Mouse (Mus musculus) limb, embryonic 14.5 days (tissue): ENCODE results near the gene Cxcl16. TPM values are rescaled to one million over a fixed set of nuclear protein-coding genes. Genes with fewer than 3 reads are reported as not detected.
A peak's percentile ranks its signal among the peaks of the same experiment; 100 is the strongest.

Source experiments
- ATAC-seq: fragments of 200-750 bp; cut with Nextera tagmentation; 2 replicates; pipeline ENCODE4 v1.8.0; 2017; ENCODE audit warnings: low read depth, moderate number of reproducible peaks, moderate TSS enrichment; ENCODE audit not compliant: low FRiP score
- DNase-seq: peaks from one replicate; pipeline ENCODE4 v3.0.0-alpha.2; 2015; ENCODE audit warnings: low spot score
- H3K27ac ChIP-seq: fragments of 300-500 bp; sonication (generic); replicated peaks from 2 replicates; pipeline ENCODE4 v1.5.1; 2014; ENCODE audit warnings: low read depth, mild to moderate bottlenecking, low read length, moderate library complexity, mixed read lengths
- H3K27me3 ChIP-seq: fragments of 300-500 bp; sonication (generic); 2 replicates; pipeline ENCODE4 v1.6.1; 2014; ENCODE audit warnings: low read length, mixed read lengths; ENCODE audit not compliant: control insufficient read depth, insufficient read depth
- H3K36me3 ChIP-seq: fragments of 300-500 bp; sonication (generic); 2 replicates; pipeline ENCODE4 v1.6.1; 2014; ENCODE audit warnings: mild to moderate bottlenecking, low read length, moderate library complexity, mixed read lengths; ENCODE audit not compliant: control insufficient read depth, insufficient read depth
- H3K4me1 ChIP-seq: fragments of 300-500 bp; sonication (generic); 2 replicates; pipeline ENCODE4 v1.6.1; 2014; ENCODE audit warnings: antibody characterized with exemption, low read length, mixed read lengths; ENCODE audit not compliant: control insufficient read depth, insufficient read depth
- H3K4me2 ChIP-seq: fragments of 300-500 bp; sonication (generic); replicated peaks from 2 replicates; pipeline ENCODE4 v1.6.1; 2014; ENCODE audit warnings: low read depth, mild to moderate bottlenecking, low read length, moderate library complexity; ENCODE audit not compliant: severe bottlenecking
- H3K4me3 ChIP-seq: fragments of 300-500 bp; sonication (generic); replicated peaks from 2 replicates; pipeline ENCODE4 v1.5.1; 2014; ENCODE audit warnings: low read length
- H3K9ac ChIP-seq: fragments of 300-500 bp; sonication (generic); 2 replicates; pipeline ENCODE4 v1.6.1; 2014; ENCODE audit warnings: mild to moderate bottlenecking, low read depth, low read length, moderate library complexity; ENCODE audit not compliant: severe bottlenecking
- H3K9me3 ChIP-seq: fragments of 300-500 bp; sonication (generic); 2 replicates; pipeline ENCODE4 v1.6.1; 2016; ENCODE audit warnings: low read length; ENCODE audit not compliant: control insufficient read depth
- POLR2A ChIP-seq: fragments of 200-500 bp; IDR thresholded peaks from 2 replicates; pipeline ENCODE4 v1.8.0; 2012; ENCODE audit warnings: inconsistent platforms, mild to moderate bottlenecking, moderate library complexity, borderline replicate concordance; ENCODE audit not compliant: insufficient read depth, insufficient read length; ENCODE audit errors: extremely low read depth
- WGBS: fragments of 180-500 bp; shearing (Covaris S2); extraction: QIAGEN DNeasy Blood & Tissue Kit; methylation state at CpG from one replicate; pipeline ENCODE4 v1.1.7; 2014; 5-methylcytosine and 5-hydroxymethylcytosine counted together
- microRNA-seq: library from miRNA; unstranded; fragments of <30 nt; microRNA quantifications from one replicate; pipeline ENCODE4, GENCODE M21; 2016
- polyA plus RNA-seq, 2 experiments: library from polyadenylated mRNA; depleted of rRNA in 1 of 2; stranded (reverse) in 1 of 2; unstranded in 1 of 2; fragments of >200 nt; fragmentation: Nextera tagmentation in 1 of 2; extraction: Ambion mirVana in 1 of 2; gene quantifications; 2 replicates each; pipeline versions ENCODE4 v1.2.1 to v1.2.3; 2012 to 2014

Gene Cxcl16
- polyA plus RNA-seq, 2 experiments = 5.9 to 6.3 TPM

DNA sequence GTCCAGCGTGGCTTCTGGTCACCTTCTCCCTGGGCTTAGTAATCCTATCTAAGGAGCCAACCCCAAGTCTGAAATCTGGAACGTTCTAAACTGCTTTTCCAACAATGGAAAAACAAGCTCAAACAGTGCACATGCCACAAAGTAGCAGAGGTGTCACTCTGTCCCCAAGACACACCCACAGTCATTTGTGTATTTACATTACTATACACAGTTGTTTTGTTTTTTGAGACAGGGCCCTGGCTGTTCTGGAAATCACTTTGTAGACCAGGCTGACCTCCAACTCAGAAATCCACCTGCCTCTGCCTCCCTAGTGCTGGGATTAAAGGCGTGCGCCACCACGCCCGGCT, 49.5 kb downstream of the Cxcl16 start:
- Histone ChIP-seq H3K4me1 (peaks cover 8% of the 10 kb centered on the region), H3K27me3 (no peaks in the 10 kb centered on the region), H3K4me3 (peak overlapping the region; percentile 97), H3K9ac (peak overlapping the region; percentile 96), H3K27ac (no peak overlapping the region), H3K36me3 (peaks cover 7% of the 10 kb centered on the region), H3K9me3 (no peaks in the 10 kb centered on the region), H3K4me2 (peak overlapping the region; percentile 83)
- WGBS = 62% methylated on average over 6 of the region's 6 CpGs
- ATAC-seq = no peak
- DNase-seq = no peak
- TF ChIP-seq POLR2A = no peak

DNA sequence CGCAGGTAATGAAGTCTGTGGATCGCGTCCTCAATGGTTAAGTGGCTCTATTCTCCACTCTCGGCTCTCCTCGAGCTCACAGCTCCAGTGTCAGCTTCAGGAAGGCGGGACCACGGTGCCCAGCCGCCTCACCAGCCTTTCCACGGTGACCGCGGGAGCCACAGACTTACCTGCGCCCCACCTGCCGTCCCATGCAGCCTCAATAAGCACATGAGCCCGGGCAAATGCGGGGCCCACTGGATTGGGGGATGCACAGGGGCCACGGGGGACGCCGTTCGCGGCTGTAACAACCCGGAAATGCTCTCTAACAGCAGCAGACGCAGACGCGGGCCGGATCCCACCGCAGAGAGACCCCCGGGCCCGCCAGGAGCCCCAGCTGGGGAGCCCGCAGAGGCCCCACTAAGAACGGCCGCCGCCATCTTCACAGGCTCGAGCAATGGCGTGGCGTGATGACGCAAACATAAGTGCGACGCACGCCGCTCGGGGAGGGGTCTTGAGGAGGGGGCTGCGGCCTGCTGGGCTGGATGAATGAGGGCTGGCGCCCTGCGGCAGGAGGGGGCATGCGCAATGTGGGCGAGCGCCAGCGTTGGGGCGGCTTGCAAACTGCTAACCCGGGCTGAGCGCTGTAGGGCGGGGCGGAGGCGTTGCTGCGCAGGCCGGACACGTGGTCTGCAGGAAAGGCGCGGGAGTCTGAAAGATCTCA, 50.0 kb downstream of the Cxcl16 start, which contains the start of gene Pelp1:
TSS of gene Pelp1 (minus strand) at position 438 of the 703 bp plus-strand sequence.
- peak within 1 kb of the TSS; percentile 83 for H3K4me2 ChIP-seq
- no peaks in the 10 kb centered on the region for H3K27me3 ChIP-seq
- H3K9me3 ChIP-seq = no peaks in the 10 kb centered on the region
- peaks cover 8% of the 10 kb centered on the region for H3K4me1 ChIP-seq
- peaks cover 10% of the 10 kb centered on the region for H3K36me3 ChIP-seq
- under 1% methylated on average over 59 of the region's 59 CpGs for WGBS
- peak; percentile 96 for DNase-seq
- peak; percentile 98 for ATAC-seq
- H3K27ac ChIP-seq = peak within 1 kb of the TSS; percentile 72
- no peak for TF ChIP-seq POLR2A
- peak within 1 kb of the TSS; percentile 96 for H3K9ac ChIP-seq
- peak within 1 kb of the TSS; percentile 97 for H3K4me3 ChIP-seq

Small RNA genes within 50 kb of the gene (microRNA-seq; reads per million reads assigned to microRNA genes)
- not detected for gene Mir7115

Other genes with a start within 250 kb of the Cxcl16 start
Only the 30 nearest of the 31 such genes appear.
- gene Slc16a13, start 238.9 kb downstream of the Cxcl16 start, polyA plus RNA-seq (2012; rRNA removed) = 9.3 and 11.1 TPM in 2 replicates
- gene Slc16a13, start 238.9 kb downstream of the Cxcl16 start, polyA plus RNA-seq (2014; fragmentation: Nextera tagmentation; extraction: Ambion mirVana) = 9.2 and 9.6 TPM in 2 replicates
- gene Bcl6b, start 230.2 kb downstream of the Cxcl16 start, polyA plus RNA-seq (2012; rRNA removed) = 11.2 and 12.2 TPM in 2 replicates
- 11.7 and 12.2 TPM in 2 replicates for gene Bcl6b, start 230.2 kb downstream of the Cxcl16 start, polyA plus RNA-seq (2014; fragmentation: Nextera tagmentation; extraction: Ambion mirVana)
- gene 0610010K14Rik, start 222.1 kb downstream of the Cxcl16 start, polyA plus RNA-seq (2012; rRNA removed) = 167 and 171 TPM in 2 replicates
- gene 0610010K14Rik, start 222.1 kb downstream of the Cxcl16 start, polyA plus RNA-seq (2014; fragmentation: Nextera tagmentation; extraction: Ambion mirVana) = 178 and 193 TPM in 2 replicates
- gene Gm21988, start 220.2 kb downstream of the Cxcl16 start, polyA plus RNA-seq (2012; rRNA removed) = 15.1 and 15.7 TPM in 2 replicates
- gene Gm21988, start 220.2 kb downstream of the Cxcl16 start, polyA plus RNA-seq (2014; fragmentation: Nextera tagmentation; extraction: Ambion mirVana) = 12.9 and 13.1 TPM in 2 replicates
- 54.0 and 63.2 TPM in 2 replicates for gene Rnasek, start 220.1 kb downstream of the Cxcl16 start, polyA plus RNA-seq (2012; rRNA removed)
- gene Rnasek, start 220.1 kb downstream of the Cxcl16 start, polyA plus RNA-seq (2014; fragmentation: Nextera tagmentation; extraction: Ambion mirVana) = 171 and 176 TPM in 2 replicates
- gene Alox12, start 204.6 kb downstream of the Cxcl16 start, polyA plus RNA-seq (2012; rRNA removed) = 7.4 and 7.8 TPM in 2 replicates
- 8.0 and 11.1 TPM in 2 replicates for gene Alox12, start 204.6 kb downstream of the Cxcl16 start, polyA plus RNA-seq (2014; fragmentation: Nextera tagmentation; extraction: Ambion mirVana)
- 0.04 and 0.09 TPM in 2 replicates for gene Alox12e, start 137.4 kb downstream of the Cxcl16 start, polyA plus RNA-seq (2012; rRNA removed)
- 0.12 and 0.26 TPM in 2 replicates for gene Alox12e, start 137.4 kb downstream of the Cxcl16 start, polyA plus RNA-seq (2014; fragmentation: Nextera tagmentation; extraction: Ambion mirVana)
- gene Alox15, start 108.0 kb downstream of the Cxcl16 start, polyA plus RNA-seq (2012; rRNA removed) = 0.15 and 0.31 TPM in 2 replicates
- 0.25 TPM in 1 of 2 replicates, not detected in the other for gene Alox15, start 108.0 kb downstream of the Cxcl16 start, polyA plus RNA-seq (2014; fragmentation: Nextera tagmentation; extraction: Ambion mirVana)
- 37.1 and 45.2 TPM in 2 replicates for gene Pelp1, start 50.0 kb downstream of the Cxcl16 start, polyA plus RNA-seq (2012; rRNA removed)
- 34.8 and 38.1 TPM in 2 replicates for gene Pelp1, start 50.0 kb downstream of the Cxcl16 start, polyA plus RNA-seq (2014; fragmentation: Nextera tagmentation; extraction: Ambion mirVana)
- 48.7 and 53.6 TPM in 2 replicates for gene Arrb2, start 27.3 kb downstream of the Cxcl16 start, polyA plus RNA-seq (2012; rRNA removed)
- gene Arrb2, start 27.3 kb downstream of the Cxcl16 start, polyA plus RNA-seq (2014; fragmentation: Nextera tagmentation; extraction: Ambion mirVana) = 18.5 and 21.5 TPM in 2 replicates
- 27.6 and 32.4 TPM in 2 replicates for gene Med11, start 8.1 kb downstream of the Cxcl16 start, polyA plus RNA-seq (2012; rRNA removed)
- gene Med11, start 8.1 kb downstream of the Cxcl16 start, polyA plus RNA-seq (2014; fragmentation: Nextera tagmentation; extraction: Ambion mirVana) = 44.8 and 47.4 TPM in 2 replicates
- gene Zmynd15, start 551 bp downstream of the Cxcl16 start, polyA plus RNA-seq (2012; rRNA removed) = 1.1 and 1.4 TPM in 2 replicates
- gene Zmynd15, start 551 bp downstream of the Cxcl16 start, polyA plus RNA-seq (2014; fragmentation: Nextera tagmentation; extraction: Ambion mirVana) = 0.46 and 0.92 TPM in 2 replicates
- 0.29 and 0.50 TPM in 2 replicates for gene Tm4sf5, start 45.3 kb upstream of the Cxcl16 start, polyA plus RNA-seq (2012; rRNA removed)
- gene Tm4sf5, start 45.3 kb upstream of the Cxcl16 start, polyA plus RNA-seq (2014; fragmentation: Nextera tagmentation; extraction: Ambion mirVana) = 0.33 and 0.95 TPM in 2 replicates
- 0.14 TPM in 1 of 2 replicates, not detected in the other for gene Vmo1, start 54.6 kb upstream of the Cxcl16 start, polyA plus RNA-seq (2012; rRNA removed)
- 0.30 TPM in 1 of 2 replicates, not detected in the other for gene Vmo1, start 54.6 kb upstream of the Cxcl16 start, polyA plus RNA-seq (2014; fragmentation: Nextera tagmentation; extraction: Ambion mirVana)
- gene Gltpd2, start 59.2 kb upstream of the Cxcl16 start, polyA plus RNA-seq (2012; rRNA removed) = 0.24 and 0.36 TPM in 2 replicates
- gene Gltpd2, start 59.2 kb upstream of the Cxcl16 start, polyA plus RNA-seq (2014; fragmentation: Nextera tagmentation; extraction: Ambion mirVana) = 0.54 and 0.73 TPM in 2 replicates
- 421 and 423 TPM in 2 replicates for gene Psmb6, start 65.4 kb upstream of the Cxcl16 start, polyA plus RNA-seq (2012; rRNA removed)
- 755 and 779 TPM in 2 replicates for gene Psmb6, start 65.4 kb upstream of the Cxcl16 start, polyA plus RNA-seq (2014; fragmentation: Nextera tagmentation; extraction: Ambion mirVana)
- gene Gm40193, start 73.0 kb upstream of the Cxcl16 start, polyA plus RNA-seq (2012; rRNA removed) = 1.2 TPM in 1 of 2 replicates, not detected in the other
- not detected in 2 replicates for gene Gm40193, start 73.0 kb upstream of the Cxcl16 start, polyA plus RNA-seq (2014; fragmentation: Nextera tagmentation; extraction: Ambion mirVana)
- 18.9 and 22.6 TPM in 2 replicates for gene Pld2, start 80.1 kb upstream of the Cxcl16 start, polyA plus RNA-seq (2012; rRNA removed)
- gene Pld2, start 80.1 kb upstream of the Cxcl16 start, polyA plus RNA-seq (2014; fragmentation: Nextera tagmentation; extraction: Ambion mirVana) = 5.8 and 7.5 TPM in 2 replicates
- gene Mink1, start 102.9 kb upstream of the Cxcl16 start, polyA plus RNA-seq (2012; rRNA removed) = 91.2 and 114 TPM in 2 replicates
- gene Mink1, start 102.9 kb upstream of the Cxcl16 start, polyA plus RNA-seq (2014; fragmentation: Nextera tagmentation; extraction: Ambion mirVana) = 19.8 and 23.0 TPM in 2 replicates
- gene 4930544D05Rik, start 155.9 kb upstream of the Cxcl16 start, polyA plus RNA-seq (2012; rRNA removed) = not detected in 2 replicates
- not detected in 2 replicates for gene 4930544D05Rik, start 155.9 kb upstream of the Cxcl16 start, polyA plus RNA-seq (2014; fragmentation: Nextera tagmentation; extraction: Ambion mirVana)
- 0.13 and 0.20 TPM in 2 replicates for gene Chrne, start 159.2 kb upstream of the Cxcl16 start, polyA plus RNA-seq (2012; rRNA removed)
- 0.43 TPM in 1 of 2 replicates, not detected in the other for gene Chrne, start 159.2 kb upstream of the Cxcl16 start, polyA plus RNA-seq (2014; fragmentation: Nextera tagmentation; extraction: Ambion mirVana)
- gene Gp1ba, start 179.1 kb upstream of the Cxcl16 start, polyA plus RNA-seq (2012; rRNA removed) = 0.47 and 0.69 TPM in 2 replicates
- 0.48 and 0.56 TPM in 2 replicates for gene Gp1ba, start 179.1 kb upstream of the Cxcl16 start, polyA plus RNA-seq (2014; fragmentation: Nextera tagmentation; extraction: Ambion mirVana)
- 96.3 and 110 TPM in 2 replicates for gene Rnf167, start 187.3 kb upstream of the Cxcl16 start, polyA plus RNA-seq (2012; rRNA removed)
- 109 and 119 TPM in 2 replicates for gene Rnf167, start 187.3 kb upstream of the Cxcl16 start, polyA plus RNA-seq (2014; fragmentation: Nextera tagmentation; extraction: Ambion mirVana)
- 134 and 150 TPM in 2 replicates for gene Slc25a11, start 187.5 kb upstream of the Cxcl16 start, polyA plus RNA-seq (2012; rRNA removed)
- 159 and 163 TPM in 2 replicates for gene Slc25a11, start 187.5 kb upstream of the Cxcl16 start, polyA plus RNA-seq (2014; fragmentation: Nextera tagmentation; extraction: Ambion mirVana)
- 946 and 1,024 TPM in 2 replicates for gene Pfn1, start 194.7 kb upstream of the Cxcl16 start, polyA plus RNA-seq (2012; rRNA removed)
- 1,646 and 1,675 TPM in 2 replicates for gene Pfn1, start 194.7 kb upstream of the Cxcl16 start, polyA plus RNA-seq (2014; fragmentation: Nextera tagmentation; extraction: Ambion mirVana)
- 75.3 and 84.6 TPM in 2 replicates for gene Eno3, start 197.2 kb upstream of the Cxcl16 start, polyA plus RNA-seq (2012; rRNA removed)
- gene Eno3, start 197.2 kb upstream of the Cxcl16 start, polyA plus RNA-seq (2014; fragmentation: Nextera tagmentation; extraction: Ambion mirVana) = 60.3 and 89.9 TPM in 2 replicates
- 63.3 and 93.7 TPM in 2 replicates for gene Spag7, start 209.4 kb upstream of the Cxcl16 start, polyA plus RNA-seq (2012; rRNA removed)
- 97.0 and 98.1 TPM in 2 replicates for gene Spag7, start 209.4 kb upstream of the Cxcl16 start, polyA plus RNA-seq (2014; fragmentation: Nextera tagmentation; extraction: Ambion mirVana)
- gene Camta2, start 228.1 kb upstream of the Cxcl16 start, polyA plus RNA-seq (2012; rRNA removed) = 20.3 and 26.6 TPM in 2 replicates
- 14.4 and 16.6 TPM in 2 replicates for gene Camta2, start 228.1 kb upstream of the Cxcl16 start, polyA plus RNA-seq (2014; fragmentation: Nextera tagmentation; extraction: Ambion mirVana)
- 1.3 TPM in 2 replicates for gene Inca1, start 240.2 kb upstream of the Cxcl16 start, polyA plus RNA-seq (2012; rRNA removed)
- 0.81 and 0.93 TPM in 2 replicates for gene Inca1, start 240.2 kb upstream of the Cxcl16 start, polyA plus RNA-seq (2014; fragmentation: Nextera tagmentation; extraction: Ambion mirVana)
- 41.1 and 45.8 TPM in 2 replicates for gene Kif1c, start 240.6 kb upstream of the Cxcl16 start, polyA plus RNA-seq (2012; rRNA removed)
- gene Kif1c, start 240.6 kb upstream of the Cxcl16 start, polyA plus RNA-seq (2014; fragmentation: Nextera tagmentation; extraction: Ambion mirVana) = 14.6 and 16.2 TPM in 2 replicates